Mouse (Mus musculus) bone marrow macrophage, adult 2 months (primary cell): Measurements from ENCODE around the gene Med28. TPM values are rescaled to one million over a fixed set of nuclear protein-coding genes. Genes with fewer than 3 reads are reported as not detected.

Source experiments
- H3K27ac ChIP-seq: 2 replicates; pipeline ENCODE4 v1.5.1; 2012; ENCODE audit warnings: low read depth, low read length; ENCODE audit not compliant: insufficient read depth
- H3K4me1 ChIP-seq: 2 replicates; pipeline ENCODE4 v1.6.1; 2012; ENCODE audit warnings: low read length; ENCODE audit not compliant: control insufficient read depth, insufficient read depth
- H3K4me3 ChIP-seq: 2 replicates; pipeline ENCODE4 v1.5.1; 2012; ENCODE audit warnings: mild to moderate bottlenecking, low read length, moderate library complexity; ENCODE audit not compliant: insufficient read depth
- CTCF ChIP-seq: IDR thresholded peaks from 2 replicates; pipeline ENCODE4 v1.5.1; 2012; ENCODE audit warnings: low read depth, mild to moderate bottlenecking, low read length, moderate library complexity
- POLR2A ChIP-seq: IDR thresholded peaks from 2 replicates; pipeline ENCODE4 v1.6.1; 2012; ENCODE audit warnings: mild to moderate bottlenecking, low read depth, low read length, borderline replicate concordance
- polyA plus RNA-seq: library from polyadenylated mRNA; stranded (reverse); fragments of >200 nt; gene quantifications from 2 replicates; pipeline ENCODE4 v1.2.4, GENCODE M21; 2012; ENCODE audit not compliant: missing spikeins, insufficient read depth, insufficient read length

Med28 gene
- polyA plus RNA-seq, 1 experiment, result 93.3 TPM

DNA sequence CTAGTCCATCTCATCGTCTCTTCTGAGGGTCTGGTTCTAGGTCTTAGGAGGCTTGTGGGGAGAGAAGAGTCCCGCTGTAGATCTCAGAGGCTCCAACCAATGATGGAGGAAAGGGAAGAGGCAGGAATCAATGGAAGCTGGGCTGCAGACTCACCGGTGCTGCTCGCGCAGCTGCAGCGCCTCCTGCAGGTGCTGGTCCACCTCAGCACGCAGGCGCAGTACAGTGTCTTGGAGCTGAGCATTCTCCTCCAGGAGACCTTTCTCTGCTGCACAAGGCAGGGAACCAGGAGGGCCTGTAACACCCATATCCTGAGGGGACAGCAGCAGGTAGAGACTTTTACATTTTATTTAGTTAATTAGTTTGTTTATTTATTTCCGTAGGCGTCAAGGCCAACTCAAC, 19.5 kb downstream of the Med28 start:
- Histone ChIP-seq H3K4me1 (0 out of 2 replicates have a peak, but pooled peaks cover 2% of the 10 kb centered on the region), H3K27ac (no peak overlapping the region), H3K4me3 (no peak overlapping the region)
- TF ChIP-seq CTCF (no peak), POLR2A (no peak)

- no peak overlapping the region for H3K4me3 ChIP-seq
- no peak overlapping the region for H3K27ac ChIP-seq
- TF ChIP-seq CTCF (no peak), POLR2A (no peak)
- no peaks in the 10 kb centered on the region for H3K4me1 ChIP-seq
Observed at GRCm38 (mm10) chr5:45543374-45543773, 23.3 kb downstream of the Med28 start.

GRCm38 (mm10) chr5:45549586-45549985, 29.6 kb downstream of the Med28 start:
- H3K4me3 ChIP-seq, result no peak overlapping the region
- no peak overlapping the region for H3K27ac ChIP-seq
- no peak for TF ChIP-seq CTCF
- no peak for TF ChIP-seq POLR2A
- H3K4me1 ChIP-seq, result no peaks in the 10 kb centered on the region

- Histone ChIP-seq H3K27ac (no peak overlapping the region), H3K4me3 (no peak overlapping the region), H3K4me1 (no peaks in the 10 kb centered on the region)
- no peak for TF ChIP-seq POLR2A
- TF ChIP-seq CTCF, result no peak
Observed at GRCm38 (mm10) chr5:45564054-45564453, 44.0 kb downstream of the Med28 start.

- H3K4me1 ChIP-seq, result no peaks in the 10 kb centered on the region
- H3K27ac ChIP-seq, result no peak overlapping the region
- TF ChIP-seq POLR2A (no peak), CTCF (no peak)
- H3K4me3 ChIP-seq, result no peak overlapping the region
Observed at GRCm38 (mm10) chr5:45565829-45566228, 45.8 kb downstream of the Med28 start.

DNA sequence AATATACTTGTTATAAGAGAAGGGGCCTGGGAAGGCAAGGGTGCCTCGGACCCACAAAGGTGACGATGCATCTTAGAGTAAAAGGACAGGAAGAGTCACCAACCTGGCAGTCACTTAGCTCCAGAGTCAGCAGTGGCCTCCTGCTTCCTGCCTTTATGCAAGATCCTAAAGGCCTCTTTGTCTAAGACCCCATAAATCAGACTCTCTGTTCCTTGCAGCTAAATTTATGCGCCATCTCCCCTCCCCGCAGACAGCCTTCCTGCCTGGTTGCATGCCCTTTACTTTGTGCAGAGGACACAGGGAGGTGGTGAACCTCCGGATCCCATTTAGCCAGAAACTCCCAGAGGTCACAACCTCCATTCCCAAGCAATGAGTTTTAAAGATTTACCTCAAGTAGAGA, 52.8 kb downstream of the Med28 start:
- no peak overlapping the region for H3K4me3 ChIP-seq
- TF ChIP-seq POLR2A, result no peak
- no peak for TF ChIP-seq CTCF
- H3K4me1 ChIP-seq, result no peaks in the 10 kb centered on the region
- H3K27ac ChIP-seq, result no peak overlapping the region

- no peak for TF ChIP-seq CTCF
- TF ChIP-seq POLR2A, result no peak
- H3K4me3 ChIP-seq, result no peak overlapping the region
- H3K4me1 ChIP-seq, result peaks cover 3% of the 10 kb centered on the region; the same call in 1 of the 2 replicates
- H3K27ac ChIP-seq, result no peak overlapping the region
Observed at GRCm38 (mm10) chr5:45576716-45577115, 56.7 kb downstream of the Med28 start.

- TF ChIP-seq CTCF (no peak), POLR2A (no peak)
- H3K4me1 ChIP-seq, result peaks cover 3% of the 10 kb centered on the region; the same call in 1 of the 2 replicates
- H3K27ac ChIP-seq, result no peak overlapping the region
- H3K4me3 ChIP-seq, result no peak overlapping the region
Observed at GRCm38 (mm10) chr5:45577376-45577775, 57.3 kb downstream of the Med28 start.

Other genes with a start within 250 kb of the Med28 start
- 80.2 and 89.8 TPM in 2 replicates for gene Qdpr, start 70.0 kb upstream of the Med28 start, polyA plus RNA-seq
- gene Clrn2, start 66.5 kb upstream of the Med28 start, polyA plus RNA-seq, result not detected in 2 replicates
- 18.5 and 21.3 TPM in 2 replicates for gene Lap3, start 26.9 kb upstream of the Med28 start, polyA plus RNA-seq
- gene Fam184b, start 119.4 kb downstream of the Med28 start, polyA plus RNA-seq, result not detected in 2 replicates
- 23.5 and 28.6 TPM in 2 replicates for gene Ncapg, start 149.7 kb downstream of the Med28 start, polyA plus RNA-seq